ENCODE assay signal across 8 mouse cellular contexts in genomic region chr4:123283675-123284064, GRCm38 (mm10). TPM values are rescaled to one million over a fixed set of nuclear protein-coding genes. Genes with fewer than 3 reads are reported as not detected.
A peak's percentile ranks its signal among the peaks of the same experiment; 100 is the strongest.
DNase-seq lines count a peak whose midpoint lies in the region; ATAC-seq and TF ChIP-seq lines count a peak whose summit lies in the region.
"Not testable (repeated sequence)": the region's sequence is repeated elsewhere in the genome, so short reads cannot be mapped to it uniquely, and the experiment has no call there.

No protein-coding gene starts in this region.

- H3K9me3 ChIP-seq in embryonic facial prominence, embryonic 10.5 days; hindbrain, embryonic 16.5 days (ENCODE audit: control insufficient read depth, low read length); limb, embryonic 14.5 days (ENCODE audit: control insufficient read depth, low read length); midbrain, embryonic 10.5 days (replicated peaks): not testable (repeated sequence)

- under 1% methylated on average over 15 of the region's 15 CpGs for WGBS in embryonic facial prominence, embryonic 10.5 days
- 1% methylated on average over 8 of the region's 15 CpGs for WGBS in hindbrain, embryonic 16.5 days
- 2% methylated on average over 13 of the region's 15 CpGs for WGBS in limb, embryonic 14.5 days
- 1% methylated on average over 15 of the region's 15 CpGs for WGBS in midbrain, embryonic 10.5 days
- WGBS in small intestine, adult 2 months = under 1% methylated on average over 15 of the region's 15 CpGs

- TF ChIP-seq CTCF in small intestine, adult 2 months (IDR thresholded peaks at IDR 0.05; ENCODE audit: extremely low read depth, insufficient read length, insufficient replicate concordance, low read depth, low read length) = not testable (repeated sequence)

- H3K4me2 ChIP-seq in hindbrain, embryonic 16.5 days (ENCODE audit: low read length) = peak overlapping the region; percentile 73
- peak overlapping the region; percentile 81 for H3K4me2 ChIP-seq in limb, embryonic 14.5 days (replicated peaks; ENCODE audit: low read depth, low read length, severe bottlenecking)

- peak; percentile 17 for ATAC-seq in activated CD4-positive, CD25-positive, alpha-beta regulatory T cell, adult 4 months
- ATAC-seq in hindbrain, embryonic 16.5 days = peak; percentile 18
- ATAC-seq in limb, embryonic 14.5 days (ENCODE audit: low FRiP score, low read depth) = not testable (repeated sequence)

- TF ChIP-seq POLR2A in limb, embryonic 14.5 days (IDR thresholded peaks at IDR 0.05; ENCODE audit: borderline replicate concordance, extremely low read depth, insufficient read depth, insufficient read length); small intestine, adult 2 months (IDR thresholded peaks at IDR 0.05; ENCODE audit: low read depth, low read length): not testable (repeated sequence)

- not testable (repeated sequence) for H3K27me3 ChIP-seq in embryonic facial prominence, embryonic 10.5 days (replicated peaks; ENCODE audit: low read depth, poor library complexity, severe bottlenecking); hindbrain, embryonic 16.5 days (replicated peaks; ENCODE audit: control insufficient read depth, insufficient read depth, low read length); limb, embryonic 14.5 days (ENCODE audit: control insufficient read depth, insufficient read depth, low read length); midbrain, embryonic 10.5 days (ENCODE audit: low read depth, poor library complexity, severe bottlenecking); small intestine, adult 2 months (ENCODE audit: control insufficient read depth, insufficient read depth, low read length)

- H3K4me3 ChIP-seq in embryonic facial prominence, embryonic 10.5 days = peak overlapping the region; percentile 68
- peak overlapping the region; percentile 47 for H3K4me3 ChIP-seq in hindbrain, embryonic 16.5 days (ENCODE audit: low read length)
- peak overlapping the region; percentile 48 for H3K4me3 ChIP-seq in limb, embryonic 14.5 days (replicated peaks; ENCODE audit: low read length)
- peak overlapping the region; percentile 71 for H3K4me3 ChIP-seq in midbrain, embryonic 10.5 days
- peak overlapping the region; percentile 62 for H3K4me3 ChIP-seq in small intestine, adult 2 months (ENCODE audit: low read depth, low read length)

- DNase-seq in 3134 (ENCODE audit: extremely low read depth, insufficient read length, low spot score) = peak; percentile 51
- DNase-seq in embryonic facial prominence, embryonic 10.5 days (ENCODE audit: low spot score) = peak; percentile 49
- peak; percentile 95 for DNase-seq in heart, adult 11 months
- not testable (repeated sequence) for DNase-seq in limb, embryonic 14.5 days (ENCODE audit: low spot score)
- DNase-seq in midbrain, embryonic 10.5 days (ENCODE audit: low spot score) = peak; percentile 26

- H3K36me3 ChIP-seq in embryonic facial prominence, embryonic 10.5 days (replicated peaks) = peaks cover 49% of the 10 kb centered on the region
- H3K36me3 ChIP-seq in hindbrain, embryonic 16.5 days (ENCODE audit: control insufficient read depth, insufficient read depth, low read length) = not testable (repeated sequence)
- H3K36me3 ChIP-seq in limb, embryonic 14.5 days (ENCODE audit: control insufficient read depth, insufficient read depth, low read length) = peaks cover 17% of the 10 kb centered on the region
- H3K36me3 ChIP-seq in midbrain, embryonic 10.5 days = peaks cover 48% of the 10 kb centered on the region
- H3K36me3 ChIP-seq in small intestine, adult 2 months (ENCODE audit: control insufficient read depth, insufficient read depth, low read length) = peaks cover 14% of the 10 kb centered on the region

- H3K4me1 ChIP-seq in embryonic facial prominence, embryonic 10.5 days = peaks cover 30% of the 10 kb centered on the region
- peaks cover 23% of the 10 kb centered on the region for H3K4me1 ChIP-seq in hindbrain, embryonic 16.5 days (ENCODE audit: control insufficient read depth, insufficient read depth, low read depth, low read length)
- H3K4me1 ChIP-seq in limb, embryonic 14.5 days (ENCODE audit: control insufficient read depth, insufficient read depth, low read length) = peaks cover 19% of the 10 kb centered on the region
- H3K4me1 ChIP-seq in midbrain, embryonic 10.5 days = peaks cover 27% of the 10 kb centered on the region
- H3K4me1 ChIP-seq in small intestine, adult 2 months (ENCODE audit: control insufficient read depth, insufficient read depth, insufficient read length, low read length) = peaks cover 10% of the 10 kb centered on the region; the same call in 1 of the 2 replicates

- peak overlapping the region; percentile 71 for H3K27ac ChIP-seq in embryonic facial prominence, embryonic 10.5 days (replicated peaks)
- not testable (repeated sequence) for H3K27ac ChIP-seq in hindbrain, embryonic 16.5 days (ENCODE audit: low read depth, low read length); limb, embryonic 14.5 days (replicated peaks; ENCODE audit: low read depth, low read length); small intestine, adult 2 months (ENCODE audit: insufficient read depth, low read depth, low read length)
- peak overlapping the region; percentile 83 for H3K27ac ChIP-seq in midbrain, embryonic 10.5 days (replicated peaks)

- H3K9ac ChIP-seq in hindbrain, embryonic 16.5 days (ENCODE audit: low read depth, low read length) = peak overlapping the region; percentile 43
- H3K9ac ChIP-seq in limb, embryonic 14.5 days (ENCODE audit: low read depth, low read length, severe bottlenecking) = peak overlapping the region; percentile 61

RNA-seq across cellular contexts. Expression of gene Pabpc4, which starts 21.5 kb away (rescaled TPM):
- 10 to 100 TPM; 15.3 to 22.6 TPM for polyA plus RNA-seq in activated CD4-positive, CD25-positive, alpha-beta regulatory T cell, adult 4 months (2017; shearing (Covaris generic))
- polyA plus RNA-seq in embryonic facial prominence, embryonic 10.5 days (2016; fragmentation: Nextera tagmentation; extraction: Ambion mirVana) = 54.9 and 59.4 TPM in 2 replicates
- polyA plus RNA-seq in hindbrain, embryonic 16.5 days (2015; fragmentation: Nextera tagmentation; extraction: Ambion mirVana) = 23.0 and 31.4 TPM in 2 replicates
- polyA plus RNA-seq in limb, embryonic 14.5 days (2012; rRNA removed) = 147 and 207 TPM in 2 replicates
- polyA plus RNA-seq in limb, embryonic 14.5 days (2014; fragmentation: Nextera tagmentation; extraction: Ambion mirVana) = 57.2 and 59.1 TPM in 2 replicates
- 41.4 and 48.3 TPM in 2 replicates for polyA plus RNA-seq in midbrain, embryonic 10.5 days (2016; fragmentation: Nextera tagmentation; extraction: Ambion mirVana)
- 125 and 133 TPM in 2 replicates for polyA plus RNA-seq in small intestine, adult 2 months (2012; rRNA removed)

RNA-seq across cellular contexts. Expression of gene Oxct2a, which starts 39.8 kb away (rescaled TPM):
- not detected for polyA plus RNA-seq in activated CD4-positive, CD25-positive, alpha-beta regulatory T cell, adult 4 months (2017; shearing (Covaris generic))
- polyA plus RNA-seq in embryonic facial prominence, embryonic 10.5 days (2016; fragmentation: Nextera tagmentation; extraction: Ambion mirVana) = not detected in 2 replicates
- polyA plus RNA-seq in hindbrain, embryonic 16.5 days (2015; fragmentation: Nextera tagmentation; extraction: Ambion mirVana) = 0.12 and 0.14 TPM in 2 replicates
- polyA plus RNA-seq in limb, embryonic 14.5 days (2012; rRNA removed) = 0.20 and 0.21 TPM in 2 replicates
- polyA plus RNA-seq in limb, embryonic 14.5 days (2014; fragmentation: Nextera tagmentation; extraction: Ambion mirVana) = not detected in 2 replicates
- not detected in 2 replicates for polyA plus RNA-seq in midbrain, embryonic 10.5 days (2016; fragmentation: Nextera tagmentation; extraction: Ambion mirVana)
- 1.1 and 3.4 TPM in 2 replicates for polyA plus RNA-seq in small intestine, adult 2 months (2012; rRNA removed)

RNA-seq across cellular contexts. Expression of gene Heyl, which starts 50.3 kb away (rescaled TPM):
- not detected for polyA plus RNA-seq in activated CD4-positive, CD25-positive, alpha-beta regulatory T cell, adult 4 months (2017; shearing (Covaris generic))
- polyA plus RNA-seq in embryonic facial prominence, embryonic 10.5 days (2016; fragmentation: Nextera tagmentation; extraction: Ambion mirVana) = 13.4 and 13.5 TPM in 2 replicates
- polyA plus RNA-seq in hindbrain, embryonic 16.5 days (2015; fragmentation: Nextera tagmentation; extraction: Ambion mirVana) = 5.3 and 7.6 TPM in 2 replicates
- 8.9 and 11.1 TPM in 2 replicates for polyA plus RNA-seq in limb, embryonic 14.5 days (2012; rRNA removed)
- polyA plus RNA-seq in limb, embryonic 14.5 days (2014; fragmentation: Nextera tagmentation; extraction: Ambion mirVana) = 9.6 and 13.2 TPM in 2 replicates
- 8.0 and 9.8 TPM in 2 replicates for polyA plus RNA-seq in midbrain, embryonic 10.5 days (2016; fragmentation: Nextera tagmentation; extraction: Ambion mirVana)
- 1.3 TPM in 2 replicates for polyA plus RNA-seq in small intestine, adult 2 months (2012; rRNA removed)

RNA-seq across cellular contexts. Expression of gene Bmp8a, which starts 59.4 kb away (rescaled TPM):
- not detected for polyA plus RNA-seq in activated CD4-positive, CD25-positive, alpha-beta regulatory T cell, adult 4 months (2017; shearing (Covaris generic))
- polyA plus RNA-seq in embryonic facial prominence, embryonic 10.5 days (2016; fragmentation: Nextera tagmentation; extraction: Ambion mirVana) = 0.14 TPM in 1 of 2 replicates, not detected in the other
- polyA plus RNA-seq in hindbrain, embryonic 16.5 days (2015; fragmentation: Nextera tagmentation; extraction: Ambion mirVana) = 0.22 and 0.26 TPM in 2 replicates
- polyA plus RNA-seq in limb, embryonic 14.5 days (2012; rRNA removed) = 1.4 and 1.6 TPM in 2 replicates
- polyA plus RNA-seq in limb, embryonic 14.5 days (2014; fragmentation: Nextera tagmentation; extraction: Ambion mirVana) = 1.8 and 1.9 TPM in 2 replicates
- polyA plus RNA-seq in midbrain, embryonic 10.5 days (2016; fragmentation: Nextera tagmentation; extraction: Ambion mirVana) = 0.07 and 0.11 TPM in 2 replicates
- polyA plus RNA-seq in small intestine, adult 2 months (2012; rRNA removed) = 23.9 and 72.2 TPM in 2 replicates
